Mouse (Mus musculus) frontal cortex, postnatal 14 days (tissue): ENCODE data around the gene Prpf8.
A peak's percentile ranks its signal among the peaks of the same experiment; 100 is the strongest.
"Not testable (repeated sequence)": the region's sequence is repeated elsewhere in the genome, so short reads cannot be mapped to it uniquely, and the experiment has no call there.

ENCODE experiments used
- DNase-seq, 2 experiments: peaks; one replicate each; pipeline ENCODE4 v3.0.0; 2022; ENCODE audit warnings: low spot score in 2 of 2

Prpf8 gene

GRCm38 (mm10) chr11:75486601-75487285, at the start of gene Prpf8:
Gene Prpf8, plus strand, starts transcription at chr11:75486816.
- DNase-seq = peak; percentile 96 to 98

- DNase-seq = no peak
These were observed 48.4 kb upstream of the Prpf8 start for GRCm38 (mm10) chr11:75438194-75438593.

GRCm38 (mm10) chr11:75438804-75439203, 47.8 kb upstream of the Prpf8 start:
- DNase-seq = no peak

- no peak for DNase-seq
These were observed 47.3 kb upstream of the Prpf8 start, which contains the start of gene Serpinf2 for GRCm38 (mm10) chr11:75439363-75439762. Gene Serpinf2, minus strand, starts transcription at chr11:75439591.

GRCm38 (mm10) chr11:75439951-75440350, 46.7 kb upstream of the Prpf8 start:
- no peak for DNase-seq

- DNase-seq = no peak
These were observed 45.6 kb upstream of the Prpf8 start for GRCm38 (mm10) chr11:75441034-75441433.

- DNase-seq = no peak
These were observed 45.0 kb upstream of the Prpf8 start for GRCm38 (mm10) chr11:75441601-75442000.

- no peak for DNase-seq
These were observed 42.9 kb upstream of the Prpf8 start for GRCm38 (mm10) chr11:75443711-75444110.

GRCm38 (mm10) chr11:75448575-75448974, 38.0 kb upstream of the Prpf8 start:
- DNase-seq = no peak

- DNase-seq = no peak
These were observed 36.9 kb upstream of the Prpf8 start for GRCm38 (mm10) chr11:75449695-75450094.

- DNase-seq = no peak
These were observed 36.2 kb upstream of the Prpf8 start for GRCm38 (mm10) chr11:75450304-75450908.

- no peak for DNase-seq
These were observed 35.7 kb upstream of the Prpf8 start for GRCm38 (mm10) chr11:75450936-75451335.

GRCm38 (mm10) chr11:75452081-75452480, 34.5 kb upstream of the Prpf8 start:
- no peak for DNase-seq

- no peak for DNase-seq
These were observed 33.6 kb upstream of the Prpf8 start for GRCm38 (mm10) chr11:75452812-75453557.

GRCm38 (mm10) chr11:75453991-75454930, 32.4 kb upstream of the Prpf8 start, which contains the start of gene Wdr81:
Gene Wdr81, minus strand, starts transcription at chr11:75454717.
- peak; percentile 82 for DNase-seq

- DNase-seq = no peak
These were observed 31.4 kb upstream of the Prpf8 start for GRCm38 (mm10) chr11:75455041-75455736.

- not testable (repeated sequence) for DNase-seq
These were observed 30.6 kb upstream of the Prpf8 start for GRCm38 (mm10) chr11:75455971-75456370.

GRCm38 (mm10) chr11:75456440-75456871, 30.2 kb upstream of the Prpf8 start:
- DNase-seq = no peak

- DNase-seq = no peak
These were observed 28.4 kb upstream of the Prpf8 start for GRCm38 (mm10) chr11:75458169-75458568.

- DNase-seq = no peak
These were observed 28.0 kb upstream of the Prpf8 start for GRCm38 (mm10) chr11:75458628-75459041.
